8 mouse cellular contexts compared by ENCODE assay signal in genomic region chrX:73660284-73660665, GRCm38 (mm10). TPM values are rescaled to one million over a fixed set of nuclear protein-coding genes. Genes with fewer than 3 reads are reported as not detected.
DNase-seq lines count a peak whose midpoint lies in the region; ATAC-seq and TF ChIP-seq lines count a peak whose summit lies in the region.

No protein-coding gene starts in this region.

- 48% methylated on average over 3 of the region's 3 CpGs for WGBS in heart, postnatal 0 days
- 92% methylated on average over 2 of the region's 3 CpGs for WGBS in hindbrain, embryonic 11.5 days
- 74% methylated on average over 3 of the region's 3 CpGs for WGBS in midbrain, embryonic 11.5 days

- H3K27ac ChIP-seq in heart, postnatal 0 days (ENCODE audit: low read depth), result no peak overlapping the region
- peak overlapping the region; percentile 96 for H3K27ac ChIP-seq in cortical plate, adult 2 months (ENCODE audit: insufficient read depth, low read length)
- H3K27ac ChIP-seq in hindbrain, embryonic 11.5 days (ENCODE audit: low read depth, low read length), result no peak overlapping the region
- no peak overlapping the region for H3K27ac ChIP-seq in midbrain, embryonic 11.5 days (ENCODE audit: low read depth, low read length)

- H3K36me3 ChIP-seq in heart, postnatal 0 days (replicated peaks; ENCODE audit: control insufficient read depth, insufficient read depth, low read length), result no peaks in the 10 kb centered on the region
- no peaks in the 10 kb centered on the region for H3K36me3 ChIP-seq in hindbrain, embryonic 11.5 days (ENCODE audit: control insufficient read depth, insufficient read depth, low read length)
- H3K36me3 ChIP-seq in midbrain, embryonic 11.5 days (ENCODE audit: control insufficient read depth, insufficient read depth, low read length), result no peaks in the 10 kb centered on the region

- intact Hi-C loops in heart, postnatal 36 days (cut with DNase I), result no loop called here

- peak overlapping the region; percentile 77 for H3K4me2 ChIP-seq in heart, postnatal 0 days (ENCODE audit: low read depth, low read length)
- peak overlapping the region; percentile 70 for H3K4me2 ChIP-seq in hindbrain, embryonic 11.5 days (replicated peaks; ENCODE audit: low read depth, low read length)
- peak overlapping the region; percentile 62 for H3K4me2 ChIP-seq in midbrain, embryonic 11.5 days

- H3K27me3 ChIP-seq in heart, postnatal 0 days (ENCODE audit: control insufficient read depth, insufficient read depth, low read length), result no peaks in the 10 kb centered on the region
- H3K27me3 ChIP-seq in hindbrain, embryonic 11.5 days (ENCODE audit: control insufficient read depth, insufficient read depth, low read length), result no peaks in the 10 kb centered on the region
- no peaks in the 10 kb centered on the region for H3K27me3 ChIP-seq in midbrain, embryonic 11.5 days (ENCODE audit: control insufficient read depth, insufficient read depth, low read length)

- H3K4me1 ChIP-seq in heart, postnatal 0 days (ENCODE audit: control insufficient read depth, insufficient read depth), result 0 out of 2 replicates have a peak, but pooled peaks cover 3% of the 10 kb centered on the region
- H3K4me1 ChIP-seq in cortical plate, adult 2 months (ENCODE audit: control insufficient read depth, insufficient read depth, low read length), result peaks cover 7% of the 10 kb centered on the region
- no peaks in the 10 kb centered on the region for H3K4me1 ChIP-seq in hindbrain, embryonic 11.5 days (replicated peaks; ENCODE audit: control insufficient read depth, insufficient read depth, low read length)
- peaks cover 3% of the 10 kb centered on the region; the same call in 1 of the 2 replicates for H3K4me1 ChIP-seq in midbrain, embryonic 11.5 days (ENCODE audit: control insufficient read depth, insufficient read depth, low read length)

- H3K9ac ChIP-seq in heart, postnatal 0 days (replicated peaks; ENCODE audit: low read depth, low read length), result peak overlapping the region; percentile 55
- H3K9ac ChIP-seq in hindbrain, embryonic 11.5 days (ENCODE audit: low read depth, low read length), result peak overlapping the region; percentile 36
- H3K9ac ChIP-seq in midbrain, embryonic 11.5 days (ENCODE audit: low read length), result peak overlapping the region; percentile 59

- TF ChIP-seq CTCF in heart, postnatal 0 days (IDR thresholded peaks at IDR 0.05; ENCODE audit: low read depth), result no peak
- TF ChIP-seq CTCF in cortical plate, adult 2 months (IDR thresholded peaks at IDR 0.05; ENCODE audit: extremely low read depth, insufficient read depth, low read length), result no peak

- ATAC-seq in heart, postnatal 0 days (ENCODE audit: insufficient read depth, low read depth), result no peak
- ATAC-seq in hindbrain, embryonic 11.5 days (ENCODE audit: low FRiP score), result no peak
- ATAC-seq in midbrain, embryonic 11.5 days (ENCODE audit: low FRiP score), result no peak

- H3K4me3 ChIP-seq in heart, postnatal 0 days (ENCODE audit: low read depth, low read length), result peak overlapping the region; percentile 49
- peak overlapping the region; percentile 64 for H3K4me3 ChIP-seq in cortical plate, adult 2 months (ENCODE audit: insufficient read depth, low read length)
- peak overlapping the region; percentile 41 for H3K4me3 ChIP-seq in hindbrain, embryonic 11.5 days (ENCODE audit: low read depth, low read length)
- H3K4me3 ChIP-seq in midbrain, embryonic 11.5 days (ENCODE audit: low read depth, low read length), result peak overlapping the region; percentile 45

- no peak for TF ChIP-seq POLR2A in cortical plate, adult 2 months (IDR thresholded peaks at IDR 0.05; ENCODE audit: extremely low read depth, insufficient read depth, low read length)

- DNase-seq in heart, postnatal 0 days (ENCODE audit: low spot score), result no peak
- no peak for DNase-seq in heart, postnatal 36 days
- DNase-seq in hindbrain, embryonic 11.5 days (ENCODE audit: low spot score), result no peak
- DNase-seq in midbrain, embryonic 11.5 days (ENCODE audit: low spot score, missing footprints), result no peak
- no peak for DNase-seq in adrenal gland, postnatal 4 days (ENCODE audit: low spot score in 2 of 2)
- no peak for DNase-seq in gastrocnemius, postnatal 10 days
- no peak for DNase-seq in adipocyte (ENCODE audit: low spot score)

- no peak for TF ChIP-seq EP300 in heart, postnatal 0 days (IDR thresholded peaks at IDR 0.05; ENCODE audit: low read depth)

- no peaks in the 10 kb centered on the region for H3K9me3 ChIP-seq in heart, postnatal 0 days (replicated peaks; ENCODE audit: control insufficient read depth, low read length)
- no peaks in the 10 kb centered on the region for H3K9me3 ChIP-seq in hindbrain, embryonic 11.5 days (ENCODE audit: control insufficient read depth, low read length)
- H3K9me3 ChIP-seq in midbrain, embryonic 11.5 days (ENCODE audit: control insufficient read depth, low read length), result no peaks in the 10 kb centered on the region

RNA-seq across cellular contexts. Expression of gene Pnck, which starts 0.4 kb away (rescaled TPM):
- 2.7 and 14.8 TPM in 2 replicates for total RNA-seq in heart, postnatal 0 days (2014; rRNA removed; ENCODE audit: low replicate concordance)
- polyA plus RNA-seq in heart, postnatal 0 days (2015; fragmentation: Nextera tagmentation; extraction: Ambion mirVana), result 9.9 and 12.0 TPM in 2 replicates
- 1 to 10 TPM; 5.1 to 7.1 TPM for total RNA-seq in heart, postnatal 36 days (2021)
- polyA plus RNA-seq in cortical plate, adult 2 months (2012; rRNA removed), result 90.2 and 98.5 TPM in 2 replicates
- 14.0 and 15.5 TPM in 2 replicates for polyA plus RNA-seq in hindbrain, embryonic 11.5 days (2014; fragmentation: Nextera tagmentation; extraction: Ambion mirVana)
- polyA plus RNA-seq in midbrain, embryonic 11.5 days (2014; fragmentation: Nextera tagmentation; extraction: Ambion mirVana), result 13.0 and 14.5 TPM in 2 replicates
- 10 to 100 TPM; 21.1 to 21.3 TPM for total RNA-seq in adrenal gland, postnatal 4 days (2021)
- 10 to 100 TPM; 13.1 to 15.1 TPM for total RNA-seq in gastrocnemius, postnatal 10 days (2021)

RNA-seq across cellular contexts. Expression of gene Slc6a8, which starts 12.7 kb away (rescaled TPM):
- total RNA-seq in heart, postnatal 0 days (2014; rRNA removed; ENCODE audit: low replicate concordance), result 99.7 and 138 TPM in 2 replicates
- polyA plus RNA-seq in heart, postnatal 0 days (2015; fragmentation: Nextera tagmentation; extraction: Ambion mirVana), result 11.0 and 11.9 TPM in 2 replicates
- total RNA-seq in heart, postnatal 36 days (2021), result 100 to 1,000 TPM; 130 to 145 TPM
- polyA plus RNA-seq in cortical plate, adult 2 months (2012; rRNA removed), result 111 and 134 TPM in 2 replicates
- polyA plus RNA-seq in hindbrain, embryonic 11.5 days (2014; fragmentation: Nextera tagmentation; extraction: Ambion mirVana), result 6.0 and 7.8 TPM in 2 replicates
- 6.0 and 6.6 TPM in 2 replicates for polyA plus RNA-seq in midbrain, embryonic 11.5 days (2014; fragmentation: Nextera tagmentation; extraction: Ambion mirVana)
- total RNA-seq in adrenal gland, postnatal 4 days (2021), result 10 to 100 TPM; 66.1 to 78.9 TPM
- total RNA-seq in gastrocnemius, postnatal 10 days (2021), result 10 to 100 TPM; 48.5 to 50.7 TPM

RNA-seq across cellular contexts. Expression of gene Dusp9, which starts 21.1 kb away (rescaled TPM):
- 0.39 and 2.2 TPM in 2 replicates for total RNA-seq in heart, postnatal 0 days (2014; rRNA removed; ENCODE audit: low replicate concordance)
- polyA plus RNA-seq in heart, postnatal 0 days (2015; fragmentation: Nextera tagmentation; extraction: Ambion mirVana), result 0.12 and 0.19 TPM in 2 replicates
- total RNA-seq in heart, postnatal 36 days (2021), result not detected
- polyA plus RNA-seq in cortical plate, adult 2 months (2012; rRNA removed), result 0.81 and 1.2 TPM in 2 replicates
- polyA plus RNA-seq in hindbrain, embryonic 11.5 days (2014; fragmentation: Nextera tagmentation; extraction: Ambion mirVana), result 3.5 and 4.9 TPM in 2 replicates
- polyA plus RNA-seq in midbrain, embryonic 11.5 days (2014; fragmentation: Nextera tagmentation; extraction: Ambion mirVana), result 1.7 and 2.1 TPM in 2 replicates
- total RNA-seq in adrenal gland, postnatal 4 days (2021), result 1 to 10 TPM; 2.1 to 4.1 TPM
- under 1 TPM; 0.09 to 0.11 TPM for total RNA-seq in gastrocnemius, postnatal 10 days (2021)

RNA-seq across cellular contexts. Expression of gene Bcap31, which starts 55.7 kb away (rescaled TPM):
- 65.5 and 65.7 TPM in 2 replicates for total RNA-seq in heart, postnatal 0 days (2014; rRNA removed; ENCODE audit: low replicate concordance)
- 148 and 159 TPM in 2 replicates for polyA plus RNA-seq in heart, postnatal 0 days (2015; fragmentation: Nextera tagmentation; extraction: Ambion mirVana)
- total RNA-seq in heart, postnatal 36 days (2021), result 10 to 100 TPM; 74.2 to 83.4 TPM
- polyA plus RNA-seq in cortical plate, adult 2 months (2012; rRNA removed), result 85.8 and 88.1 TPM in 2 replicates
- polyA plus RNA-seq in hindbrain, embryonic 11.5 days (2014; fragmentation: Nextera tagmentation; extraction: Ambion mirVana), result 146 and 155 TPM in 2 replicates
- polyA plus RNA-seq in midbrain, embryonic 11.5 days (2014; fragmentation: Nextera tagmentation; extraction: Ambion mirVana), result 144 and 154 TPM in 2 replicates
- total RNA-seq in adrenal gland, postnatal 4 days (2021), result 100 to 1,000 TPM; 175 to 197 TPM
- total RNA-seq in gastrocnemius, postnatal 10 days (2021), result 10 to 100 TPM; 75.2 to 80.4 TPM

RNA-seq across cellular contexts. Expression of gene Abcd1, which starts 56.1 kb away (rescaled TPM):
- total RNA-seq in heart, postnatal 0 days (2014; rRNA removed; ENCODE audit: low replicate concordance), result 22.0 and 27.4 TPM in 2 replicates
- polyA plus RNA-seq in heart, postnatal 0 days (2015; fragmentation: Nextera tagmentation; extraction: Ambion mirVana), result 14.1 and 14.3 TPM in 2 replicates
- 10 to 100 TPM; 29.6 to 33.6 TPM for total RNA-seq in heart, postnatal 36 days (2021)
- 16.6 and 16.9 TPM in 2 replicates for polyA plus RNA-seq in cortical plate, adult 2 months (2012; rRNA removed)
- polyA plus RNA-seq in hindbrain, embryonic 11.5 days (2014; fragmentation: Nextera tagmentation; extraction: Ambion mirVana), result 7.6 and 8.7 TPM in 2 replicates
- 6.7 and 7.1 TPM in 2 replicates for polyA plus RNA-seq in midbrain, embryonic 11.5 days (2014; fragmentation: Nextera tagmentation; extraction: Ambion mirVana)
- total RNA-seq in adrenal gland, postnatal 4 days (2021), result 10 to 100 TPM; 28.9 to 29.6 TPM
- total RNA-seq in gastrocnemius, postnatal 10 days (2021), result 10 to 100 TPM; 21.8 to 24.7 TPM
